Mouse (Mus musculus) lung, embryonic 15.5 days (tissue): ENCODE measurements around the gene Scap. TPM values are rescaled to one million over a fixed set of nuclear protein-coding genes. Genes with fewer than 3 reads are reported as not detected.

Experiments used
- polyA plus RNA-seq: library from polyadenylated mRNA; unstranded; fragments of >200 nt; fragmentation: Nextera tagmentation; extraction: Ambion mirVana; gene quantifications from 2 replicates; pipeline ENCODE4 v1.2.1, GENCODE M21; 2015

Scap gene
- polyA plus RNA-seq, 1 experiment from 2014 or later, result 31.0 TPM

Other genes starting within 250 kb of the Scap start
- 122 TPM in 2 replicates for gene Smarcc1, start 215.6 kb upstream of the Scap start, polyA plus RNA-seq
- gene Dhx30, start 215.5 kb upstream of the Scap start, polyA plus RNA-seq, result 115 and 120 TPM in 2 replicates
- 2.8 and 4.0 TPM in 2 replicates for gene Cspg5, start 89.5 kb upstream of the Scap start, polyA plus RNA-seq
- 30.4 and 31.1 TPM in 2 replicates for gene Elp6, start 28.1 kb upstream of the Scap start, polyA plus RNA-seq
- gene Ptpn23, start 74.9 kb downstream of the Scap start, polyA plus RNA-seq, result 16.2 and 19.1 TPM in 2 replicates
- 2.9 and 3.7 TPM in 2 replicates for gene Ngp, start 86.5 kb downstream of the Scap start, polyA plus RNA-seq
- gene Klhl18, start 143.4 kb downstream of the Scap start, polyA plus RNA-seq, result 7.6 and 8.9 TPM in 2 replicates
- 1.4 and 1.8 TPM in 2 replicates for gene Kif9, start 143.7 kb downstream of the Scap start, polyA plus RNA-seq
- gene Setd2, start 199.3 kb downstream of the Scap start, polyA plus RNA-seq, result 33.0 and 33.4 TPM in 2 replicates